Mouse (Mus musculus) CD4-positive, CD25-positive, alpha-beta regulatory T cell, adult 4 months (primary cell): ENCODE measurements around the gene Ylpm1. TPM values are rescaled to one million over a fixed set of nuclear protein-coding genes. Genes with fewer than 3 reads are reported as not detected.
A peak's percentile ranks its signal among the peaks of the same experiment; 100 is the strongest.

Source experiments
- ATAC-seq: one replicate; pipeline ENCODE4 v1.8.0; 2017
- polyA plus RNA-seq, 2 experiments: library from polyadenylated mRNA; unstranded; fragments of 100-300 nt; shearing (Covaris generic); gene quantifications; one replicate each; pipeline ENCODE4 v1.2.1; 2017

Gene Ylpm1
- polyA plus RNA-seq, 2 experiments from 2014 or later, result 35.5 to 43.3 TPM

DNA sequence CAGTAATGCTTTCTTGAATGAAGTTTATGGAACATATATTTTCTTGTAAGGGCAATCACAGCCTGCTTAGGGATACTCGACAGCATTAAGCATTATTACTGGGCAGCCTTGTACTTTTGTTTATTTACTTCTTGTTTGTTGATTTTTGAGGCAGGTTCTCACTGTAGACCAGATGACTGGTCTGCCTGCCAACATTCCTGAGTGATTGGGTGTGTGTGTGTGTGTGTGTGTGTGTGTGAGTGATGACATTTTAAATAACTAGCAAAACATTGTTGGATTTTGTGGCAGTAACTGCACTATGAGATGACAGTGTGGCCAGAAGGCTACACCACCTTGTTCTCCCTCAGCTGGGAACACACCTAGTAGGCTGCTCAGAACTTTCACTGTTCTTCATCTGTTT, 13.7 kb downstream of the Ylpm1 start:
- ATAC-seq, result no peak

DNA sequence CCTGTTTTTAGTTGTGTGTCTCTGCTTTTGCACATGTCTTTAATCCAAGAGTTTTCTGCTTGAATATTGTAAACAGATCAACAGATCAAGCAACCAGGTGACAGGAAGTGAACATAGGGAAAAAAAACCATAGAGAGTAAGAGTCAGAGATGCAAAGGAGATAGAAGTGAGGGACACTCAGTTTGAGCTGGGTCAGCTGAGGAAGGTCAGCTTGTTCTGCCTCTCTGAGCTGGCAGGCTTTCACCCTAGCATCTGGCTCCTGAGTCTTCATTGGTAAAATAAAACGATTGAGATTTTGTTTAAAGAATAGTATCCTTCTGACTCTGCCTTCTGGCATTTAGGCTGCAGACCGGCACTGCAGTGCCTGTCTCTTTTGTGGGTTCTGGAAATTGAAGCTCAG, 14.4 kb downstream of the Ylpm1 start:
- no peak for ATAC-seq

DNA sequence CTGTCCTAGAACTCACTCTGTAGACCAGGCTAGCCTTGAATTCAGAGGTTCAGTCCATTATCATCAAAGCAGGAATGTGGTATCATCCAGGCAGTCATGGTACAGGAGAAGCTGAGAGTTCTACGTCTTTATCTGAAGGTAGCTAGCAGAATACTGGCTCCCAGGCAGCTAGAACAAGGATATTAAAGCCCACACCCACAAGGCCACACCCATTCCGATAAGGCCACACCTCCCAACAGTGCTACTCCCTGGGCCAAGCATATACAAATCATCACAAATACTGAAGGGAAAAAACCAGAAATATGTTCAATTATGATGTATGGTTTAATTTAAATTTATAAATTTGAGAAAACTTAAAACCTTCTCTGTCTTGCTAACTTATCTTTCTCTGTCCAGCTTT, 16.1 kb downstream of the Ylpm1 start:
- no peak for ATAC-seq

DNA sequence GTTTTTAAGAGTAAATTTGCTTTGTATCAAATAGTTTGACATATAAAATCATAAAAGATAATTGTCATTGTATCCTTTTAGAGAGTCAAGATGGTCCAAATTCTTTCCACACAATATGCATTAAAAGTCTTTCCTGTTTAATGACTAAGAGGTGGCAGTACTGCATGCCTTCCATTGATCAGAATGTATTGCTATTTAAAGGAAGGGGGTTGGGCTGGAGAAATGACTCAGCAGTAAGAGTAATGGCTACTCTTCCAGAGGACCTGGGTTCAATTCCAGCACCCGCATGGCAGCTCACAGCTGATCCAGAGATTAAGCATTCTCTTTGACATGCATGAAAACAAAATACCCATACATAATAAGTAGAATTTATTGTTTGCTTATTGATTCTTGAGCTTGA, 25.9 kb downstream of the Ylpm1 start:
- ATAC-seq, result no peak

DNA sequence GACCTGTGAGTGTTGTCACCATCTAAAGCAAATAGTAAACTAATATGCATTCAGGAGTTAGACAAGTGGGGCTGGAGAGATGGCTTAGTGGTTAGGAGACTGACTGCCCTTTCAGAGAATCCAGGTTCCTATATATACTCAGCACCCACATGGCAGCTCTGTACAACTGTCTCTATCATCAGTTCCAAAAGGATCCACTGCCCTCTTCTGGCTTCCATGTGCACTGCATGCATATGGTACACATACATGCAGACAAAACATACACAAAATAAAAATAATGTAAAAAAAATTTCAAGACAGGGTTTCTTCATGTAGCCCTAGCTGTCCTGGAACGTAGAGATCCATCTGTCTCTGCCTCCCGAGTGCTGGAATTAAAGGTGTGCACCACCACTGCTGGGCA, 36.6 kb downstream of the Ylpm1 start:
- no peak for ATAC-seq

DNA sequence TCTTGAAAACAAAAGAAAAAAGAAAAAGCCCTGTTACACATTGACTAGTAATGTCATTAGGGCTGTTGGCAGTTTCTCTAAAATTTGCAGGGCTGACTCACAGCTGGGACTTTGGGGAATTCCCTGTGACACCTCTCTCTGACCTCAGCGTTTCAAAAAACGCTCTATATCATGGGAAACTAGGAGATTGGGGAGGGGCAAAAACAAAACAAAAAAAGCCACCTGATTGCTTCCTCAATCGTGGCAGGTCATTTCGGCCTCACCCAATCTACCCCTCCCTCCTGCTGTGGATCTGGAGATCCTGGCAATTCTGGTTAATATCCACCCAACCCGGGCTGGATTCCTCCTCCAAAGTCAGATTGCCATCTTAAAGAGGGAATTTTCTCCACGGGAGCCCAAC, 55.1 kb downstream of the Ylpm1 start:
- ATAC-seq, result peak; percentile 83

DNA sequence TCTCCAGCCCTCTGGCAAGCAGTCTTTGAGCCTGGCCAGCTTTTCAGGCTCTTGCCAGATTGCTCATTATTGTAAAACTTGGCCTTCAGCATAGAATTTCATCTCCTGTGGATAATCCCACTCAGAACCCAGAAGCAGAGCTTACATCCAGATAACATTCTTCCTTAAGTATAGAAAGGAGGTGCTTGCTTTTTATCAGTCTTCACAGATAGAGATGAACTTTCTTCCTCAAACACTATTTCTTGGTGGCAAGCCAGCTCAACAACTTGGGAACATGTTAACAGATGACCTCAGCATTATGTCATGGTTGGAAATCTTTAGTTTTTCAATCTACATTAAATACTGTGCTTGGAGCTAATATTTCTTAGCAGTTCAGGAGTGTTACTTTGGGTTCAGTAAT, 74.9 kb downstream of the Ylpm1 start:
- ATAC-seq, result no peak

DNA sequence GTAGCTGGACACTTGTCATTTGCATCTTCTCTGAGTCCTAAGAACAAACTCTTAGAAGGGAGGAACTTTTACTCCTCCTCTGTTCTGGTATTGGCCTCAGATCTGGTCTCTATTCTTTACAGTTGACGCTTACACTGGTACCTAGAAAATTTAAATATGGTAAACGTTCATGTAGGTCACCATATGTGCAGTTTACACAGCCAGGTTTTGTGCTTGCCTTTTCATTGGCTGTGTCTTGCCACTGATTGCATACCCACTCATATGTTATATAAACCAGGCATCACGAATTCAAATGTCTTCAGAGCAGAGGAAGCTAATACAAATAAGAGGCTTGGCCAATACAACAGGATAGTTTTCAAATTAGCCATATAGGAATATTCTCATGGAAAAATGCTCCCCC, 81.0 kb downstream of the Ylpm1 start:
- no peak for ATAC-seq

DNA sequence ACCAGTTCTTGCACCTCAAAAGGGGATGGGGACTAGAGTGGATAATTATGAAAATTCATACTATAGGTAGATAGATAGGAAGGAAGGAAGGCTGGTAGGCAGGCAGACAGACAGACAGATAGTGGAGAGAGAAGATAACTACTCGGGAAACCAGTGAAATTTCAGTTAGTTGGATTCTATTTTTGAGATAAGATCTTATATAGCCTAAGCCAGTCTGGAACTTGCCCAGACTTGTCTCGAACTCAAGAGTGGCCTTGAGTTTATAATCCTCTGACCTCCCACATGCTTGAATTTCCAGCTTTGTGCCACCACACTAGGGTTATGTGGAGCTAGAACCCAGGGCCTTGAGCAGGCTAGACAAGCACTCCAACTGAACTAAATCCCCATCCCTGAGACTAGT, 88.1 kb downstream of the Ylpm1 start:
- no peak for ATAC-seq

DNA sequence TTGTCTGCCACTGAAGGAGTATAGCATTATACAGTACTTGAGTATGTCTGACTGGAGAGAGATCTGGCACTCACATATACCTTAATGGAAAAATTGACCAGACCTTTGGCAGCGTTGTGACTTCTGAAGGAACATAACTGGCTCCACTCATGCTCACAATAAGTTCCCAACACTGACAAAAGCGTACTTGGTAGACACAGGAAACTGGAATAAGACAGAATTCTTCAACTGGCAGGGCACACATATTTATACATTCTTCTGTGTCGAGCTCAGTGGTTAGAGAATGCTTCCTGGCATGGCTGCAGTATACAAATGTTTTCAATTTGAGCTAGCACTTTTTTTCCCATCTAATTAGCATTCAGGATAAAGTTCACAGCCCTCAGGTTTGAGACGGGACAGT, 88.8 kb downstream of the Ylpm1 start:
- no peak for ATAC-seq

DNA sequence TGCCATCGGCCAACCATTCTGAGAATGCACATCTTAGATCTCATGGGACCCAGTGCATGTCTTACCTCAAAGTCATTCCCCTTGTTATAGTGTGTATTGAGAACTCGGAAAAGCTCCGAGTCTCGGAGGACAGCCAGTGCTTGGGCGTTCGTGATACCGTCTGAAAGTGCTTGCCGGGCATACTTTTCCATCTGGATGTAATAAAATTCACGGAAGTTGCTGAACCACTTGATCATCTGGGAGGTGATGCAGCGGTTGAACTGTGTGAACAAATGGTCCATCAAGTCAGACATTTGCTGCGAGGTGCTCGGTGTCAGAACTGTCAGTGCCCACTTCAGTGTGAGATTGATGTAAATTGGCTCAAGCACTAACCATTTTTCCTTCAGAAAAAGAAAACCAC, 91.7 kb downstream of the Ylpm1 start:
- no peak for ATAC-seq

DNA sequence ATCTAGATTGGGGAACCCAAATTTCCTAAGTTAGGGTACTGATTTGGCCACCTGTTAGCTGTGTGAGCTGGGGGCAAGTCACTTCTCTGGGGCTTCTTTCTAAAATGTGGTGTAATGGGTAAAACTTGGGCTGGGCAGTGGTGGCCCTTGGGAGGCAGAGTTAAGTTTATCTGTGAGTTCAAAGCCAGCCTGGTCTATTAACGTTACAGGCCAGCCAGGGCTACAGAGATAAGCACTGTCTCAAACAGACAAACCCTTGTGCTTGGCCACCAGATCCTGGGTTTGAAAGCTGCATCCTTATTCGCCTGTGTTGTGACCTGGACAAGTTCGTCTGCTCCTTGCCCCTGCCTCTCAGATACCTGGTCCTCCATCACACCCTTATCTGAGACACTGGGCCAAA, 95.1 kb downstream of the Ylpm1 start:
- ATAC-seq, result no peak

DNA sequence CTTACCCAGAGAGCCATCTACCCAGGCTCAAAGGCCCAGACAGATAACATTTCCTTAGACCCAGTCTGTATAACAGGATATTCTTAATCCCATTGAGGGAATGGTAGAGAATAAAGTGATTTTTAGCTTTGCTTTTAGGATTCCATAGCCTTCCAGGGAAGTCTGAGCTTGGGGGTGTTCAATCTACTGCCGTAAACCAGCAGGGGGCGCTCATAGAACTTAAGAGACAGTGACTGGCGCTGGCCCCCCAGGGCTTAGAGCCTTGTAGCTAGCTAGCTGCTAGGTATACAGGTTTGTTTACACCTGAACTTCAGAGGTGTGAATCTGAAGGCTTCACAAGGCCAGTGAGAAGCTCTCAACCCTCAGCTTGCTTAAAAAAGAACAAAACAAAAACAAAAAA, 96.1 kb downstream of the Ylpm1 start:
- peak; percentile 62 for ATAC-seq

DNA sequence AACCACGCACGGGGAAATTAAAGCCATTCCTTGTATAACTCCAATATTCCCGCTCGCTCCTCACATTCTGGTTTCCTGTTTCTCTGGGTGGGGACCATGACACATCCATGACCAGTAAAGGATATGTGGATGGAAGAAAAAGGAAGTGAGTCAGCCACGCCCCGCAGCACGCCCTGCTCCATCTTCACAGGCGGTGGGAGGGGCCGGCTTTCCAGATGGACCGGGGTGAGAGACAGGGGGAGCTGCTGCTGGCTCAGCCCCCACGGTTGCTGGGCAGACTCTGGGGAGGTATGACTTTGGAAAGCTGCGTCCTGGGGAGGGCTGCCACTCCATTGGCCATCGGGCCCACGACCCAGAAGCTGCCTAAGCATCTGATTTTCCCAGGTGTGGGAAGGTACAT, 97.9 kb downstream of the Ylpm1 start:
- ATAC-seq, result no peak

DNA sequence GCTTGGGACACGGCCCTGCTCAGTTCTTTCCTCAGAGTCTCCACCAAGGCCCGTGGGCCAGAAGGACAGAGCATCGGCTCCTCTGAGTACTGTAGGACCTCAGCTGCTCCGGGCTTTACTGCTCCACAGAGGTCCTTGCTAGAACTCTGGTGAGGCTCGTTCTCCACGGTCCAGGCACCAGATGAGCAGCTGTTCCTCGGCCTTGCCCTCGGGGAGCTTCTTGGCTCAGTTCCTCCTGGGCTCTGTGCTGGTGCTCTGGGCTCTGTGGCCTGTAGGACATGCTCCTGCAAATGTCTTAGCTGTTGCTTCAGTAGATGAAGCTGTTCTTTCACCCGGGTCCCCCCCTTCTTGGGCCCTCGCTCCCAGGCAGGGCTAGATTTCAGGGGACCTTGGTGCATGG, 98.6 kb downstream of the Ylpm1 start:
- no peak for ATAC-seq

DNA sequence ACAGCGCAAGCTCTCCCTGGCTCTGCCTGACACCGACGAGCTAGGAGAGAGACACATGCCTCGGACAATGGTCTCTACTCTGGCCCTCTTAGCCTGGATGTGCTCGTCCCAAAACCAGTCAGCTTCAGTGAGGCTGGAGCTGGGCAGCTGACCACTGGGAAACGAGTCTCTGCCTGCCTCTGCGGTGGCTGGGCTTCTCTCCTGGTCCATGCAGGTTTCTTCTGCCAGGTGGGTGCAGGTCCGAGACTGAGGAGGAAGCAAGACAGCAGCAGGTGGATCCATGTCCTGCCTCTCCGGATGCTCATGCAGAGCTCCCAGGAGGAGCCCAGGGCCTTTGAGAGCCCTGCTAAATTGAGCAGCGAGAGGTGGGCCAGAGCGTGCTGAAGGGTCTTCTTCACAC, 99.0 kb downstream of the Ylpm1 start:
- ATAC-seq, result no peak

DNA sequence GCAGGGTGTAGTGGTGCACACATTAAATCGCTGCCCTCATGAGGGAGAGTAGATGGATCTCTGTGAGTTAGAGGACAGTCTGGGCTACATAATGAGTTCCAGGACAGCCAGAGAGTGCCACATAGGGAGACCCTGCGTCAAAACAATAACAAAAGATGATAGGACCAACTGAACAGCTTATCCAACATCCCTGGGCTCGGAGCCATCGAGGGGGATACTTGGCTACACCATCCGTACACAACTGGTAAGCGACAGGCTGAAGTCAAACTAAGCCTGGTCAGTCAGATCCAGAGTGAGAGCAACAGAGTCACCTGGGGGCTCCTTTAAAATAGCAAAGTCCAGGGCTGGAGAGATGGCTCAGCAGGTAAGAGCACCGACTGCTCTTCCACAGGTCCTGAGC, 99.7 kb downstream of the Ylpm1 start:
- ATAC-seq, result no peak

DNA sequence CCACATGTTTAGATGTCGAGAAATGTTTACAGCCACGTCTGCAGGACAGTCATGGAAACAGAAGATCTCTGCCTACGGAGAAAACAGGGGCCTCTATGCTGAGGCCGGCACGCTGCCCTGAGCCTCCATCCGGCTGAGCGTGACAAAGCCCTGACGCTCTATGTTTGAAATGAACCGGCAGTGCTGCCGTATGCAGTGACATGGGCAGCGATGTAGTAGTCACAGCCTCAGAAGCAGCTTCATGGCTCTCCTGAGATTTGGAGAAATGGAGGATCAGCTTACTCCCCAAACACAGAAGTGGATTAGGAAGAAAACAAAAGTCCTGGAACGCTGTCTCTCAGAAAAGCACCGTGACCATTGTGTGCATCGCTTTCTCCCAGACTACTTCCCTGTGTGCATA, 104.9 kb downstream of the Ylpm1 start:
- ATAC-seq, result no peak

DNA sequence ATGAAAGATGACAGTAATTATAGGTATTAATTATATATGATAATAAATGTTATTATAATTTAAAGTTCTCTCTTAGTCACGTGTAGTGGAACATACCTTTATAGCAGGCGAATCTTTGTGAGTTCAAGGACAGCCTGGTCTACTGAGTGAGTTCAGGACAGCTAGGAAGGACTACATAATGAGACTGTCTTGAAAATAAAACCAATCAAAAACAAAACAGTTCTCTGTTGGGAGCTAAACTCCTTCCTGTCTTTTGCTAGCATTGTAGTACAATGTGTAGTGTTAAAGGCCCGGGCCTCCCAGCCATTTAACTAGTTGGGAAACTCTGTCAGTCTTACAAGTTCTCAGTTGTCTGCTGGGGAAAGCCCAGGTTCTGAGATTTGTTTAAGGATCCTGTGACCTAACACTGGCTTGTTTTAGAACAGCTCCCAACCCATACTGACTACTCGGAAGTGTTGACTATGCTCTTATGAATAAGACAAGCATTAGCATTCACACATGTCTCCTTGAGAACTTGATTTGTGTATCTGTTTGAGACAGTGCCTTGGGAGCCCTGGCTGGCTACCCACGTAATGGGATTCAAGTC, 105.5 kb downstream of the Ylpm1 start:
- no peak for ATAC-seq

DNA sequence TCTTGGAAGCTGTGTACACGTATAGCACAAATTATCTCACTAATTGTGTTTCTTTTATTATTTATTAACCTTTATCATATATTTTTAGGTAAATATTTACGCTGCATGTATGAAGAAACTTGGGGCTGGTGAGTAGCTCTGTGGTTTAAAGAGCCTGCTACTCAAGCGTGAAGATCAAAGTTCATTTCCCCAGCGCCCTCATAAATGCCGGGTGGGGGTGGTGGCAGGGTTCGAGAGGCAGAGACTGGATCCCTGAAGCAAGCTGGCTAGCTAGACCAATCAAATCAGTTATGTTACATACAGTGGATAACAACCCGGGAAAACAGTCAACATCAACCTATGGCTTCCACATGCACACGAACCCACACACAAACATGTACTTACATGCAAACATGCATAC, 107.0 kb downstream of the Ylpm1 start:
- ATAC-seq, result no peak

DNA sequence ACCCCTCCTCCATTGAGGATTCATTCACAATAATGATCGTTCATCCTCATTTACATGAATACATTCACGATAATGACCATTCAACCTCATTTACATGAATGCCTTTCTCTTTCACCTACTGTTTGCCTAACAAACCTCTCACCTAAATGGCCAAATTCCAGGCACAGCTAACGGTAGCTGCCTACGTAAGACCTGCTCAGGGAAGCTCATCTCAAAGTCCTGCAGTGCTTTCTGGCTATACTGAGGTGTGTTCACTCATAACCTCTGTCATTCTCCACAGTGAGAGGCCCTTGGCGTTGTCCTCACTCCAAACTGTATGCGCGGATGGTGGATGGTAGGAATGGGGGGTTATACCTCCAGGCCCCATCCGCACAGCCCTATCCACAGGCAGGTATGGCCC, 108.7 kb downstream of the Ylpm1 start:
- ATAC-seq, result no peak

DNA sequence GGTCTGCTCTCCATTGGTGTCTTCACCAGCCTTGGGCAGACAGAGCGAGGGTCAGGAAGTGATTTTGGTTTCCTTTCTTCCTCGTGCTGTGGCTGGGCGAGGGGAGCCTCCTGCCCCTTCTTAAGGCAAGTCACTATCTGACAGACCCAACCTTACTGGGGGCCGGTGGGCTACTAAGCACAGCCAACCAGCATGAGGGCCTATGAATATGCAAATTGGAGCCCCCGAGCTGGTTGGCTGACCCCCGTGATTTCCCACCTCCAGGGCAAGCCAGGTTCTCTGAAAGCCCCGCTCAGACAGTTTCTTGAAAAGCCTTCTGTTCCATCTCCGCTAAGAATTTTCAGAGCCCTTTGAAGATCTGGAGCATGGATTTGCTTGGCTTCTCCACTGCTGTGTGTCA, 110.2 kb downstream of the Ylpm1 start:
- no peak for ATAC-seq

DNA sequence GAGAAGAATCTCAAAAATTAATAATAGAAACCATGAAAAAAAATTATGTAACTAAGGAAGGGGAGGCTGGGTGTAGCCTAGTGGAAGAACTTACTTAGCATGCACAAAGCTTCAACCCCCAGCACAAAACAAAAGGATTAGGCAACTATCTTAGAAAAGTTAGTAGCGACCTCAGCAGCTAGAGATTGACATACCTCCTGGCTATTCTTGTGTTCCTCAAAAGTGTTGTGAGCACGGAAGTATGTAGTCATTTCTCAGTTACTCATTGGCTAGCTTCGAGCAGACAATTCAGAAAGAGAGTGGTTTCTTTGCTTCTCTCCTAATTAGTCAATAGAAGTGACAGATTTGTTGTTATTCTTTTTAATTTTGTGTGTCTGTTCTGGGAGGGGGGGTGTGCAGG, 112.5 kb downstream of the Ylpm1 start:
- ATAC-seq, result no peak

DNA sequence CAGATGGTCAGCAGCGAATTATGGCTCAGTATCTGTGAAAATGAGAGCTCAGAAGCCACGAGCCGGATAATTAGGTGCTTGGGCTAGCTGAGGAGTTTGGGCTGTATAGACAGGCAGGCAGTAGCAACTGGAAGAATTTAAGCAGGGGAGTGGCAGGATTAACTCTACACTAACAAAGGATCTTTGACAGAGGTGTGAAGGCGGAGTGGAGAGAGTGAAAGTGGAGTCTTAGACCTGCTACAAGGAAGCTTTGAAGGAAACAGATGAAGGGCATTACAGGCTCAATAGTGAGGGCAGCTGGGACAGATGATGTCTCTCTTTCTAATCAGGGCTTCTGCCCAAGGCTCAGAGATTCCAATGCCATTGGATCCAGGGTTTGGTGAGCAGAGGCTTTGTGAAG, 113.3 kb downstream of the Ylpm1 start:
- ATAC-seq, result no peak

DNA sequence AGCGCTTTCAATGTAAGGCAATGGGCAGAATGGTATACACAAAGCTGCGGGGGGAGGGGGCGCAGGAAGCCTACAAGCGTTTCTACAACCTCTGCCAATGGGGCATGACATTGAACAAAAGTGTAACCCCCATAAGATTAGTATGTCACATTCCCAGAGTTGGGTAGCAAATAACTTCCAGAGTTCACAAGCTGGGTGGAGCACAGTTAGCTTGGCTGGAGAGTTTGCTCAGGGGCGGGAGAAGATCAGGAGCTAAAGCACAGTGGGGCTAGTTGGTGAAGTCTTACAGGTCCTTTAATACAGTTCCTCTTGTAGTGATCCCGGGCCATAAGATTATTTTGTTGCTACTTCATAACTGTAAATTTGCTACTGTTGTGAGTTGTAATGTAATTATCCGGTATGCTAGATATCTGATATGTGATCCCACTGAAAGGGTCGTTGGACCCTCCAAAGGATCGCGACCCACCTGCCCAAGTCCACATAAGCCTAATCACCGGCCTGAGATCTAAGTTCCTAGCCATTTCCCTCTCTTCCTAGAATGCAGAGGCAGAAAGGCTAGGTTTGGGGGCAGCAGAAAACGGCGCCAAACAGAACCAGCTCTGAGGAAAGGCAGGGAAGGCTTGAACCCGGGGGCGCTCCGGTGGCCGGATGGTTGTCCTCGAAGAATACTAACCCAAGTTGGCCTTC, 114.0 kb downstream of the Ylpm1 start:
- no peak for ATAC-seq
